Mouse (Mus musculus) lung, embryonic 16.5 days (tissue): ENCODE data around the gene Erg. TPM values are rescaled to one million over a fixed set of nuclear protein-coding genes. Genes with fewer than 3 reads are reported as not detected.

Source experiments
- ATAC-seq: fragments of 200-750 bp; cut with Nextera tagmentation; 2 replicates; pipeline ENCODE4 v1.8.0; 2017; ENCODE audit warnings: low read depth, mild to moderate bottlenecking, moderate library complexity
- H3K27ac ChIP-seq: fragments of 300-500 bp; sonication (generic); 2 replicates; pipeline ENCODE4 v1.5.1; 2014; ENCODE audit warnings: mild to moderate bottlenecking, control low read depth, low read length
- H3K27me3 ChIP-seq: fragments of 300-500 bp; sonication (generic); 2 replicates; pipeline ENCODE4 v1.6.1; 2014; ENCODE audit warnings: low read depth, low read length, mixed read lengths; ENCODE audit not compliant: control insufficient read depth, insufficient read depth
- H3K36me3 ChIP-seq: fragments of 300-500 bp; sonication (generic); 2 replicates; pipeline ENCODE4 v1.6.1; 2014; ENCODE audit warnings: low read length; ENCODE audit not compliant: control insufficient read depth, insufficient read depth
- H3K4me1 ChIP-seq: fragments of 300-500 bp; sonication (generic); replicated peaks from 2 replicates; pipeline ENCODE4 v1.6.1; 2014; ENCODE audit warnings: low read length, mixed read lengths; ENCODE audit not compliant: control insufficient read depth, insufficient read depth
- H3K4me2 ChIP-seq: fragments of 300-500 bp; sonication (generic); 2 replicates; pipeline ENCODE4 v1.6.1; 2014; ENCODE audit warnings: low read depth, low read length, control low read depth
- H3K4me3 ChIP-seq: fragments of 300-500 bp; sonication (generic); 2 replicates; pipeline ENCODE4 v1.5.1; 2014; ENCODE audit warnings: mild to moderate bottlenecking, low read length, control low read depth
- H3K9ac ChIP-seq: fragments of 300-500 bp; sonication (generic); 2 replicates; pipeline ENCODE4 v1.6.1; 2014; ENCODE audit warnings: low read length, control low read depth
- H3K9me3 ChIP-seq: fragments of 300-500 bp; sonication (generic); 2 replicates; pipeline ENCODE4 v1.6.1; 2016; ENCODE audit warnings: low read length; ENCODE audit not compliant: control insufficient read depth
- WGBS: fragments of 180-500 bp; shearing (Covaris S2); extraction: QIAGEN DNeasy Blood & Tissue Kit; methylation state at CpG from one replicate; pipeline ENCODE4 v1.1.7; 2014; 5-methylcytosine and 5-hydroxymethylcytosine counted together
- polyA plus RNA-seq: library from polyadenylated mRNA; unstranded; fragments of >200 nt; fragmentation: Nextera tagmentation; extraction: Ambion mirVana; gene quantifications from 2 replicates; pipeline ENCODE4 v1.2.1, GENCODE M21; 2015

Gene Erg
- polyA plus RNA-seq, 1 experiment from 2014 or later: 11.7 TPM

- no peak for ATAC-seq
- Histone ChIP-seq H3K36me3 (no peaks in the 10 kb centered on the region), H3K27ac (peak overlapping the region; percentile 15; the same call in 1 of the 2 replicates), H3K4me2 (no peak overlapping the region), H3K9me3 (no peaks in the 10 kb centered on the region), H3K4me1 (no peaks in the 10 kb centered on the region), H3K27me3 (no peaks in the 10 kb centered on the region), H3K4me3 (no peak overlapping the region), H3K9ac (no peak overlapping the region)
- 33% methylated on average over 2 of the region's 2 CpGs for WGBS
Measured at GRCm38 (mm10) chr16:95446368-95446767, 140.0 kb downstream of the Erg start.

GRCm38 (mm10) chr16:95442023-95442422, 144.4 kb downstream of the Erg start:
- H3K36me3 ChIP-seq: no peaks in the 10 kb centered on the region
- no peaks in the 10 kb centered on the region for H3K9me3 ChIP-seq
- H3K9ac ChIP-seq: no peak overlapping the region
- no peak for ATAC-seq
- H3K27me3 ChIP-seq: no peaks in the 10 kb centered on the region
- no peak overlapping the region for H3K4me3 ChIP-seq
- 47% methylated on average over 4 of the region's 4 CpGs for WGBS
- H3K27ac ChIP-seq: peak overlapping the region; percentile 19; the same call in 1 of the 2 replicates
- no peak overlapping the region for H3K4me2 ChIP-seq
- peaks cover 2% of the 10 kb centered on the region; the same call in 1 of the 2 replicates for H3K4me1 ChIP-seq

- Histone ChIP-seq H3K27me3 (no peaks in the 10 kb centered on the region), H3K4me1 (peaks cover 2% of the 10 kb centered on the region; the same call in 1 of the 2 replicates)
- ATAC-seq: no peak
Measured at GRCm38 (mm10) chr16:95441179-95441578, 145.2 kb downstream of the Erg start.

GRCm38 (mm10) chr16:95440334-95440733, 146.1 kb downstream of the Erg start:
- H3K9me3 ChIP-seq: no peaks in the 10 kb centered on the region
- H3K27ac ChIP-seq: no peak overlapping the region; the same call in 1 of the 2 replicates
- H3K4me2 ChIP-seq: no peak overlapping the region
- no peak overlapping the region for H3K9ac ChIP-seq
- no peaks in the 10 kb centered on the region for H3K36me3 ChIP-seq
- H3K27me3 ChIP-seq: no peaks in the 10 kb centered on the region
- peaks cover 2% of the 10 kb centered on the region; the same call in 1 of the 2 replicates for H3K4me1 ChIP-seq
- WGBS: 62% methylated on average over 7 of the region's 7 CpGs
- ATAC-seq: no peak
- H3K4me3 ChIP-seq: no peak overlapping the region

More at GRCm38 (mm10) chr16:95441179-95441578, 145.2 kb downstream of the Erg start:
- Histone ChIP-seq H3K9ac (no peak overlapping the region), H3K36me3 (no peaks in the 10 kb centered on the region), H3K27ac (no peak overlapping the region), H3K4me2 (no peak overlapping the region), H3K9me3 (no peaks in the 10 kb centered on the region), H3K4me3 (no peak overlapping the region)
- 32% methylated on average over 7 of the region's 7 CpGs for WGBS

- Histone ChIP-seq H3K36me3 (no peaks in the 10 kb centered on the region), H3K4me1 (peaks cover 2% of the 10 kb centered on the region; the same call in 1 of the 2 replicates), H3K27me3 (no peaks in the 10 kb centered on the region), H3K27ac (peak overlapping the region; percentile 70), H3K9me3 (no peaks in the 10 kb centered on the region), H3K9ac (no peak overlapping the region), H3K4me3 (no peak overlapping the region), H3K4me2 (peak overlapping the region; percentile 23; the same call in 1 of the 2 replicates)
- WGBS: 12% methylated on average over 8 of the region's 8 CpGs
- no peak for ATAC-seq
Measured at GRCm38 (mm10) chr16:95439794-95440193, 146.6 kb downstream of the Erg start.

GRCm38 (mm10) chr16:95438848-95439540, 147.4 kb downstream of the Erg start:
- H3K27ac ChIP-seq: peak overlapping the region; percentile 65
- H3K4me1 ChIP-seq: peaks cover 2% of the 10 kb centered on the region; the same call in 1 of the 2 replicates
- H3K4me2 ChIP-seq: no peak overlapping the region; the same call in 1 of the 2 replicates
- no peak overlapping the region for H3K9ac ChIP-seq
- H3K36me3 ChIP-seq: no peaks in the 10 kb centered on the region
- WGBS: 53% methylated on average over 17 of the region's 17 CpGs
- peak; percentile 83 for ATAC-seq
- no peaks in the 10 kb centered on the region for H3K9me3 ChIP-seq
- H3K27me3 ChIP-seq: no peaks in the 10 kb centered on the region
- H3K4me3 ChIP-seq: no peak overlapping the region

- Histone ChIP-seq H3K9ac (no peak overlapping the region), H3K27me3 (no peaks in the 10 kb centered on the region), H3K4me3 (no peak overlapping the region), H3K4me2 (no peak overlapping the region), H3K27ac (no peak overlapping the region), H3K4me1 (peaks cover 2% of the 10 kb centered on the region; the same call in 1 of the 2 replicates), H3K36me3 (no peaks in the 10 kb centered on the region), H3K9me3 (no peaks in the 10 kb centered on the region)
- WGBS: 61% methylated on average over 8 of the region's 8 CpGs
- ATAC-seq: no peak
Measured at GRCm38 (mm10) chr16:95436611-95437010, 149.8 kb downstream of the Erg start.

GRCm38 (mm10) chr16:95436051-95436450, 150.3 kb downstream of the Erg start:
- H3K27ac ChIP-seq: no peak overlapping the region
- H3K9ac ChIP-seq: no peak overlapping the region
- no peaks in the 10 kb centered on the region for H3K9me3 ChIP-seq
- H3K36me3 ChIP-seq: no peaks in the 10 kb centered on the region
- no peaks in the 10 kb centered on the region for H3K27me3 ChIP-seq
- 68% methylated on average over 4 of the region's 4 CpGs for WGBS
- no peak overlapping the region for H3K4me3 ChIP-seq
- H3K4me1 ChIP-seq: peaks cover 2% of the 10 kb centered on the region; the same call in 1 of the 2 replicates
- H3K4me2 ChIP-seq: no peak overlapping the region
- ATAC-seq: no peak

GRCm38 (mm10) chr16:95434434-95434833, 152.0 kb downstream of the Erg start:
- ATAC-seq: no peak
- no peaks in the 10 kb centered on the region for H3K36me3 ChIP-seq
- H3K9me3 ChIP-seq: no peaks in the 10 kb centered on the region
- H3K9ac ChIP-seq: no peak overlapping the region
- H3K4me1 ChIP-seq: no peaks in the 10 kb centered on the region; the same call in 1 of the 2 replicates
- WGBS: 90% methylated on average over 8 of the region's 8 CpGs
- no peaks in the 10 kb centered on the region for H3K27me3 ChIP-seq
- no peak overlapping the region for H3K4me2 ChIP-seq
- no peak overlapping the region for H3K27ac ChIP-seq
- H3K4me3 ChIP-seq: no peak overlapping the region
